Mouse (Mus musculus) limb, embryonic 15.5 days (tissue): ENCODE data around the gene Etl4. TPM values are rescaled to one million over a fixed set of nuclear protein-coding genes. Genes with fewer than 3 reads are reported as not detected.
"Not testable (repeated sequence)": the region's sequence is repeated elsewhere in the genome, so short reads cannot be mapped to it uniquely, and the experiment has no call there.

Experiments
- ATAC-seq: fragments of 200-750 bp; cut with Nextera tagmentation; 2 replicates; pipeline ENCODE4 v1.8.0; 2017; ENCODE audit warnings: low read depth, moderate TSS enrichment; ENCODE audit not compliant: insufficient number of reproducible peaks, low FRiP score, low TSS enrichment
- H3K27ac ChIP-seq: fragments of 300-500 bp; sonication (generic); 2 replicates; pipeline ENCODE4 v1.5.1; 2015; ENCODE audit warnings: moderate library complexity, mild to moderate bottlenecking, inconsistent platforms
- H3K27me3 ChIP-seq: fragments of 300-500 bp; sonication (generic); 2 replicates; pipeline ENCODE4 v1.6.1; 2015; ENCODE audit warnings: inconsistent platforms
- H3K36me3 ChIP-seq: fragments of 300-500 bp; sonication (generic); 2 replicates; pipeline ENCODE4 v1.6.1; 2015; ENCODE audit warnings: inconsistent platforms
- H3K4me1 ChIP-seq: fragments of 300-500 bp; sonication (generic); 2 replicates; pipeline ENCODE4 v1.6.1; 2015; ENCODE audit warnings: inconsistent platforms
- H3K4me2 ChIP-seq: fragments of 300-500 bp; sonication (generic); 2 replicates; pipeline ENCODE4 v1.6.1; 2015; ENCODE audit warnings: mild to moderate bottlenecking, inconsistent platforms
- H3K4me3 ChIP-seq: fragments of 300-500 bp; sonication (generic); 2 replicates; pipeline ENCODE4 v1.5.1; 2015; ENCODE audit warnings: mild to moderate bottlenecking, inconsistent platforms
- H3K9ac ChIP-seq: fragments of 300-500 bp; sonication (generic); 2 replicates; pipeline ENCODE4 v1.6.1; 2015; ENCODE audit warnings: inconsistent platforms
- H3K9me3 ChIP-seq: fragments of 300-500 bp; sonication (generic); 2 replicates; pipeline ENCODE4 v1.6.1; 2016; ENCODE audit warnings: inconsistent platforms
- WGBS: fragments of 180-500 bp; shearing (Covaris S2); methylation state at CpG from one replicate; pipeline ENCODE4 v1.1.7; 2015; 5-methylcytosine and 5-hydroxymethylcytosine counted together
- polyA plus RNA-seq: library from polyadenylated mRNA; unstranded; fragments of >200 nt; fragmentation: Nextera tagmentation; extraction: Ambion mirVana; gene quantifications from 2 replicates; pipeline ENCODE4 v1.2.1, GENCODE M21; 2015

Gene Etl4
- polyA plus RNA-seq, 1 experiment from 2014 or later, result 33.5 TPM

GRCm38 (mm10) chr2:20339919-20340318, 430.3 kb downstream of the Etl4 start:
- H3K4me3 ChIP-seq, result peak overlapping the region; percentile 24
- no peaks in the 10 kb centered on the region for H3K36me3 ChIP-seq
- 19% methylated on average over 12 of the region's 12 CpGs for WGBS
- H3K27ac ChIP-seq, result peak overlapping the region; percentile 22; the same call in 1 of the 2 replicates
- H3K27me3 ChIP-seq, result no peaks in the 10 kb centered on the region
- no peaks in the 10 kb centered on the region for H3K9me3 ChIP-seq
- H3K9ac ChIP-seq, result no peak overlapping the region
- ATAC-seq, result no peak
- peaks cover 7% of the 10 kb centered on the region; the same call in 1 of the 2 replicates for H3K4me1 ChIP-seq
- peak overlapping the region; percentile 40 for H3K4me2 ChIP-seq

GRCm38 (mm10) chr2:20346873-20347272, 437.3 kb downstream of the Etl4 start:
- no peak overlapping the region for H3K4me2 ChIP-seq
- H3K27ac ChIP-seq, result no peak overlapping the region
- H3K4me3 ChIP-seq, result no peak overlapping the region
- H3K27me3 ChIP-seq, result no peaks in the 10 kb centered on the region
- no peaks in the 10 kb centered on the region for H3K9me3 ChIP-seq
- no peak for ATAC-seq
- H3K36me3 ChIP-seq, result no peaks in the 10 kb centered on the region
- no peaks in the 10 kb centered on the region for H3K4me1 ChIP-seq
- 61% methylated on average over 3 of the region's 3 CpGs for WGBS
- no peak overlapping the region for H3K9ac ChIP-seq

GRCm38 (mm10) chr2:20349268-20349667, 439.7 kb downstream of the Etl4 start:
- no peaks in the 10 kb centered on the region for H3K27me3 ChIP-seq
- H3K9me3 ChIP-seq, result no peaks in the 10 kb centered on the region
- no peak for ATAC-seq
- H3K4me2 ChIP-seq, result no peak overlapping the region
- no peak overlapping the region for H3K9ac ChIP-seq
- 48% methylated on average over 5 of the region's 5 CpGs for WGBS
- no peaks in the 10 kb centered on the region for H3K36me3 ChIP-seq
- H3K27ac ChIP-seq, result no peak overlapping the region
- H3K4me3 ChIP-seq, result no peak overlapping the region
- no peaks in the 10 kb centered on the region for H3K4me1 ChIP-seq

- H3K36me3 ChIP-seq, result no peaks in the 10 kb centered on the region
- H3K4me1 ChIP-seq, result no peaks in the 10 kb centered on the region
- no peaks in the 10 kb centered on the region for H3K9me3 ChIP-seq
- no peak overlapping the region for H3K9ac ChIP-seq
- no peak overlapping the region for H3K4me3 ChIP-seq
- no peaks in the 10 kb centered on the region for H3K27me3 ChIP-seq
- H3K27ac ChIP-seq, result no peak overlapping the region
- H3K4me2 ChIP-seq, result no peak overlapping the region
- no peak for ATAC-seq
Observed at GRCm38 (mm10) chr2:20352796-20353195, 443.2 kb downstream of the Etl4 start.

GRCm38 (mm10) chr2:20377026-20377425, 467.4 kb downstream of the Etl4 start:
- WGBS, result 73% methylated on average over 2 of the region's 2 CpGs
- no peaks in the 10 kb centered on the region for H3K36me3 ChIP-seq
- no peak overlapping the region for H3K27ac ChIP-seq
- no peak for ATAC-seq
- no peaks in the 10 kb centered on the region for H3K27me3 ChIP-seq
- no peak overlapping the region for H3K9ac ChIP-seq
- H3K9me3 ChIP-seq, result no peaks in the 10 kb centered on the region
- no peak overlapping the region for H3K4me2 ChIP-seq
- H3K4me3 ChIP-seq, result no peak overlapping the region
- no peaks in the 10 kb centered on the region for H3K4me1 ChIP-seq

- H3K27ac ChIP-seq, H3K9ac ChIP-seq, ATAC-seq, H3K4me2 ChIP-seq, H3K9me3 ChIP-seq, H3K36me3 ChIP-seq, H3K27me3 ChIP-seq, H3K4me1 ChIP-seq, H3K4me3 ChIP-seq: not testable (repeated sequence)
- 85% methylated on average over 5 of the region's 8 CpGs for whole genome bisulfite sequencing
Observed at GRCm38 (mm10) chr2:20380874-20381273, 471.3 kb downstream of the Etl4 start.

GRCm38 (mm10) chr2:20394083-20394482, 484.5 kb downstream of the Etl4 start:
- no peak overlapping the region for H3K4me3 ChIP-seq
- no peaks in the 10 kb centered on the region for H3K36me3 ChIP-seq
- H3K9me3 ChIP-seq, result no peaks in the 10 kb centered on the region
- no peaks in the 10 kb centered on the region for H3K4me1 ChIP-seq
- H3K9ac ChIP-seq, result no peak overlapping the region
- no peak overlapping the region for H3K4me2 ChIP-seq
- no peak overlapping the region for H3K27ac ChIP-seq
- H3K27me3 ChIP-seq, result no peaks in the 10 kb centered on the region
- ATAC-seq, result no peak

GRCm38 (mm10) chr2:20396978-20397377, 487.4 kb downstream of the Etl4 start:
- 80% methylated on average over 6 of the region's 6 CpGs for WGBS
- no peaks in the 10 kb centered on the region for H3K36me3 ChIP-seq
- no peak for ATAC-seq

GRCm38 (mm10) chr2:20400556-20400955, 491.0 kb downstream of the Etl4 start:
- Histone ChIP-seq H3K9ac (no peak overlapping the region), H3K27ac (no peak overlapping the region), H3K27me3 (no peaks in the 10 kb centered on the region), H3K4me1 (no peaks in the 10 kb centered on the region; the same call in 1 of the 2 replicates), H3K9me3 (no peaks in the 10 kb centered on the region), H3K4me2 (no peak overlapping the region), H3K4me3 (no peak overlapping the region), H3K36me3 (no peaks in the 10 kb centered on the region)
- 37% methylated on average over 3 of the region's 3 CpGs for WGBS
- ATAC-seq, result no peak

More at GRCm38 (mm10) chr2:20396978-20397377, 487.4 kb downstream of the Etl4 start:
- Histone ChIP-seq H3K4me3 (no peak overlapping the region), H3K27ac (no peak overlapping the region), H3K4me1 (no peaks in the 10 kb centered on the region; the same call in 1 of the 2 replicates), H3K9ac (no peak overlapping the region), H3K9me3 (no peaks in the 10 kb centered on the region), H3K27me3 (no peaks in the 10 kb centered on the region), H3K4me2 (no peak overlapping the region)

GRCm38 (mm10) chr2:20404395-20404794, 494.8 kb downstream of the Etl4 start:
- Histone ChIP-seq H3K4me3 (no peak overlapping the region), H3K9me3 (no peaks in the 10 kb centered on the region), H3K27ac (no peak overlapping the region), H3K4me2 (no peak overlapping the region), H3K27me3 (no peaks in the 10 kb centered on the region), H3K4me1 (no peaks in the 10 kb centered on the region; the same call in 1 of the 2 replicates), H3K36me3 (no peaks in the 10 kb centered on the region), H3K9ac (no peak overlapping the region)
- no peak for ATAC-seq
- WGBS, result 37% methylated on average over 1 of the region's 1 CpGs

- H3K4me3 ChIP-seq, result no peak overlapping the region
- WGBS, result 51% methylated on average over 5 of the region's 5 CpGs
- H3K9ac ChIP-seq, result no peak overlapping the region
- H3K36me3 ChIP-seq, result no peaks in the 10 kb centered on the region
- H3K27me3 ChIP-seq, result no peaks in the 10 kb centered on the region
- ATAC-seq, result no peak
- H3K4me1 ChIP-seq, result no peaks in the 10 kb centered on the region
- H3K4me2 ChIP-seq, result no peak overlapping the region
- H3K9me3 ChIP-seq, result no peaks in the 10 kb centered on the region
- no peak overlapping the region for H3K27ac ChIP-seq
Observed at GRCm38 (mm10) chr2:20407101-20407500, 497.5 kb downstream of the Etl4 start.

- Histone ChIP-seq H3K27me3 (no peaks in the 10 kb centered on the region), H3K4me3 (no peak overlapping the region), H3K27ac (no peak overlapping the region; the same call in 1 of the 2 replicates), H3K9ac (no peak overlapping the region), H3K4me2 (no peak overlapping the region), H3K4me1 (peaks cover 7% of the 10 kb centered on the region; the same call in 1 of the 2 replicates), H3K9me3 (no peaks in the 10 kb centered on the region), H3K36me3 (no peaks in the 10 kb centered on the region)
- ATAC-seq, result no peak
- WGBS, result 79% methylated on average over 4 of the region's 4 CpGs
Observed at GRCm38 (mm10) chr2:20414856-20415255, 505.3 kb downstream of the Etl4 start.

- Histone ChIP-seq H3K36me3 (no peaks in the 10 kb centered on the region), H3K9ac (no peak overlapping the region), H3K9me3 (no peaks in the 10 kb centered on the region), H3K27ac (no peak overlapping the region), H3K27me3 (no peaks in the 10 kb centered on the region), H3K4me2 (no peak overlapping the region), H3K4me3 (no peak overlapping the region), H3K4me1 (peaks cover 19% of the 10 kb centered on the region; the same call in 1 of the 2 replicates)
- 27% methylated on average over 8 of the region's 8 CpGs for WGBS
- no peak for ATAC-seq
Observed at GRCm38 (mm10) chr2:20416934-20417614, 507.5 kb downstream of the Etl4 start.
